Mouse (Mus musculus) leukemia stem cell, adult 10-12 weeks (primary cell): ENCODE data around the gene Snrpd3. TPM values are rescaled to one million over a fixed set of nuclear protein-coding genes. Genes with fewer than 3 reads are reported as not detected.

Experiments used
- polyA plus RNA-seq: library from polyadenylated mRNA; stranded (reverse); fragments of >175 nt; gene quantifications from 2 replicates; pipeline ENCODE4 v1.2.3, GENCODE M21; 2012; ENCODE audit warnings: low replicate concordance

The Snrpd3 gene
- 5.5 and 15.6 TPM in 2 replicates for polyA plus RNA-seq

GRCm38 (mm10) chr10:75517073-75517757 is at the start of gene Snrpd3:
TSS of gene Snrpd3 (plus strand) at chr10:75517551.

GRCm38 (mm10) chr10:75517758-75518143 is 400 bp downstream of the Snrpd3 start, which contains the start of gene Gucd1:
TSS of gene Gucd1 (minus strand) at chr10:75517972.

GRCm38 (mm10) chr10:75559676-75560548 is 42.6 kb downstream of the Snrpd3 start, which contains the start of gene Lrrc75b:
TSS of gene Lrrc75b (minus strand) at chr10:75560330.

GRCm38 (mm10) chr10:75561071-75561654 is 43.8 kb downstream of the Snrpd3 start, which contains the start of gene Ggt1:
TSS of gene Ggt1 (plus strand) at chr10:75561604.

Other genes starting within 250 kb of the Snrpd3 start
- gene Adora2a, start 200.7 kb upstream of the Snrpd3 start, polyA plus RNA-seq, result 1.5 and 2.7 TPM in 2 replicates
- 0.12 and 0.63 TPM in 2 replicates for gene Upb1, start 116.4 kb upstream of the Snrpd3 start, polyA plus RNA-seq
- gene Gucd1, start 421 bp downstream of the Snrpd3 start, polyA plus RNA-seq, result 23.0 and 44.2 TPM in 2 replicates
- 0.03 and 0.17 TPM in 2 replicates for gene Lrrc75b, start 42.8 kb downstream of the Snrpd3 start, polyA plus RNA-seq
- gene Ggt1, start 44.1 kb downstream of the Snrpd3 start, polyA plus RNA-seq, result 0.38 and 0.40 TPM in 2 replicates
- 2.8 and 5.4 TPM in 2 replicates for gene Ggt5, start 71.8 kb downstream of the Snrpd3 start, polyA plus RNA-seq
- gene Susd2, start 126.5 kb downstream of the Snrpd3 start, polyA plus RNA-seq, result 1.5 and 3.0 TPM in 2 replicates
- gene Cabin1, start 246.8 kb downstream of the Snrpd3 start, polyA plus RNA-seq, result 92.4 and 95.9 TPM in 2 replicates